Mouse (Mus musculus): ENCODE results near the gene Myd88. TPM values are rescaled to one million over a fixed set of nuclear protein-coding genes. Genes with fewer than 3 reads are reported as not detected.
"Not testable (repeated sequence)": the region's sequence is repeated elsewhere in the genome, so short reads cannot be mapped to it uniquely, and the experiment has no call there.

Gene Myd88
- polyA plus RNA-seq, 2 experiments = 5.8 to 15.0 TPM

DNA sequence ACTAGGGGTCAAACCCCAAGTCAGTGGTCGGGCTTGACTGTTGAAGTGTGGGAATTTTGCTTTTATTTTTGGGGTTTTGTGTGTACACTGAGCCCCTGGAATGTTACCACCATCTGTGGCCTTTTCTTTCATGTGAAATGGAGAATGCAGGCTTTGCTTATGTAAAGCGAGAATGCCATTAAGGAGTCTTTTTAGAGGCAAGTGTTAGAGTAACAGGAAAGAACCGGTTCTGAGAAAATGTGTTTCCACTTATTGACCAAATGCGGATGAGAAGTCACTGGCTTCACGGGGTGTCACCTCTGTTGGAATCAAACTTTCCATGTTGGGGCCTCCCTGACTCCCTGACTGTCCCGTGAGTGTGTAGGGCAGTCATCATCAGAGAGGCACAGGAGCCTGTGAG lies 34.3 kb upstream of the Myd88 start:
- TF ChIP-seq CTCF (IDR thresholded peaks at IDR 0.05; ENCODE audit: low read depth) (no peak), EP300 (IDR thresholded peaks at IDR 0.05; ENCODE audit: low read depth) (no peak)
- Histone ChIP-seq H3K27me3 (ENCODE audit: control insufficient read depth, insufficient read depth, low read length) (no peaks in the 10 kb centered on the region), H3K4me1 (replicated peaks; ENCODE audit: control insufficient read depth in 2 of 2, insufficient read depth in 2 of 2, low read length in 1 of 2) (no peaks in the 10 kb centered on the region), H3K4me2 (ENCODE audit: low read depth) (no peak overlapping the region), H3K36me3 (replicated peaks; ENCODE audit: control insufficient read depth, insufficient read depth, low read depth) (no peaks in the 10 kb centered on the region), H3K27ac (no peak overlapping the region), H3K9me3 (ENCODE audit: control insufficient read depth, low read length) (no peaks in the 10 kb centered on the region), H3K4me3 (ENCODE audit: insufficient read depth in 1 of 2, low read depth in 2 of 2, low read length in 2 of 2) (no peak overlapping the region), H3K9ac (replicated peaks) (no peak overlapping the region)
- 68% methylated on average over 6 of the region's 6 CpGs for WGBS (ENCODE audit: insufficient replicate concordance)
- no peak for ATAC-seq (ENCODE audit: insufficient read depth)
- DNase-seq (ENCODE audit: low read depth in 3 of 3, low spot score in 3 of 3) = no peak

DNA sequence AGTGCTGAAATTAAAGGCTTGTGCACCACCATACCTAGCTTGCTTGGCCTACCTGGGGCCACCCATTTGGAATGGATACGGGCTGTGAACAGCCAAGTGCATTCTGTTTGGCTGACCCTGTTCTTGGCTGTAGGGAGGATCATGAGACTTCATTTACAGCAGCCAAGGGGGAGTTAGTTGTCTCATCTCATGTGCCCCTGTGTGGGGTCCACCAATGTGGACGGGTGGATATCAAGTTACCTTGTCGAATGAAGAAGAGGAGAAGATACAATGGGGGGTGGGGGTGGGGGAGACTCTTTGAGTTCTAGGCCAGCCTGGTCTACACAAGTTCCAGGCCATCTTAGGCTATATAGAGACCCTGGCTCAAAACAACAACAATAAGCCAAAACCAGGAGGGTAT lies 33.8 kb upstream of the Myd88 start:
- no peak for ATAC-seq (ENCODE audit: insufficient read depth)
- no peak for TF ChIP-seq CTCF (IDR thresholded peaks at IDR 0.05; ENCODE audit: low read depth)
- no peak for TF ChIP-seq EP300 (IDR thresholded peaks at IDR 0.05; ENCODE audit: low read depth)
- Histone ChIP-seq H3K4me3 (ENCODE audit: insufficient read depth in 1 of 2, low read depth in 2 of 2, low read length in 2 of 2) (no peak overlapping the region), H3K27me3 (ENCODE audit: control insufficient read depth, insufficient read depth, low read length) (no peaks in the 10 kb centered on the region), H3K27ac (no peak overlapping the region), H3K4me1 (replicated peaks; ENCODE audit: control insufficient read depth in 2 of 2, insufficient read depth in 2 of 2, low read length in 1 of 2) (no peaks in the 10 kb centered on the region), H3K4me2 (ENCODE audit: low read depth) (no peak overlapping the region), H3K36me3 (replicated peaks; ENCODE audit: control insufficient read depth, insufficient read depth, low read depth) (no peaks in the 10 kb centered on the region), H3K9ac (replicated peaks) (no peak overlapping the region), H3K9me3 (ENCODE audit: control insufficient read depth, low read length) (no peaks in the 10 kb centered on the region)
- DNase-seq (ENCODE audit: low read depth in 3 of 3, low spot score in 3 of 3) = no peak
- 68% methylated on average over 3 of the region's 3 CpGs for WGBS (ENCODE audit: insufficient replicate concordance)

DNA sequence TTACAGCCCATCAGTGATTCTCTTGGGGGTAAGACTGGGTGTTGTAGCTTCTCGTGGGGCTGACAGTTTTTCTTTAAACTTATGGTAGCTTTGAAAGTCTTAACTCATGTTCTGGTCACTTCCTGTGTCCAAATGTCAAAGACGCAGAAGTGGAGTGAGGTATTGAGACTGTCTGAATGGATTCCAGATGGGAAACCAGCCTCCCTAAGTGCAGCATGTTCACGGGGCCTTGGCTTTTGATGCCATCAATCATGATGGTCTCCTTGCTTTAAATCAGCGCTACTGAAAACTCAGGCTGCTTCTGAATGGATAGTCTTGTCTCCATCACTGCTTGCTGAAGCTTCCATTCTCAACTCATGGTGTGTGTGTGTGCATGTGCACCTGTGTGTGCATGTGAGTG lies 30.0 kb upstream of the Myd88 start:
- Histone ChIP-seq H3K27ac (no peak overlapping the region), H3K9ac (replicated peaks) (no peak overlapping the region), H3K36me3 (replicated peaks; ENCODE audit: control insufficient read depth, insufficient read depth, low read depth) (no peaks in the 10 kb centered on the region), H3K4me1 (replicated peaks; ENCODE audit: control insufficient read depth in 2 of 2, insufficient read depth in 2 of 2, low read length in 1 of 2) (no peaks in the 10 kb centered on the region), H3K27me3 (ENCODE audit: control insufficient read depth, insufficient read depth, low read length) (no peaks in the 10 kb centered on the region), H3K4me3 (ENCODE audit: insufficient read depth in 1 of 2, low read depth in 2 of 2, low read length in 2 of 2) (no peak overlapping the region), H3K9me3 (ENCODE audit: control insufficient read depth, low read length) (no peaks in the 10 kb centered on the region), H3K4me2 (ENCODE audit: low read depth) (no peak overlapping the region)
- 79% methylated on average over 4 of the region's 4 CpGs for WGBS (ENCODE audit: insufficient replicate concordance)
- TF ChIP-seq EP300 (IDR thresholded peaks at IDR 0.05; ENCODE audit: low read depth) (no peak), CTCF (IDR thresholded peaks at IDR 0.05; ENCODE audit: low read depth) (no peak)
- ATAC-seq (ENCODE audit: insufficient read depth) = no peak
- no peak for DNase-seq (ENCODE audit: low read depth in 3 of 3, low spot score in 3 of 3)

- not testable (repeated sequence) for H3K4me1 ChIP-seq (replicated peaks; ENCODE audit: control insufficient read depth in 2 of 2, insufficient read depth in 2 of 2, low read length in 1 of 2); DNase-seq (ENCODE audit: low read depth in 3 of 3, low spot score in 3 of 3); H3K9ac ChIP-seq (replicated peaks); H3K4me2 ChIP-seq (ENCODE audit: low read depth); H3K27me3 ChIP-seq (ENCODE audit: control insufficient read depth, insufficient read depth, low read length); H3K9me3 ChIP-seq (ENCODE audit: control insufficient read depth, low read length); H3K36me3 ChIP-seq (replicated peaks; ENCODE audit: control insufficient read depth, insufficient read depth, low read depth); ATAC-seq (ENCODE audit: insufficient read depth); H3K4me3 ChIP-seq (ENCODE audit: insufficient read depth in 1 of 2, low read depth in 2 of 2, low read length in 2 of 2); H3K27ac ChIP-seq
- 61% methylated on average over 4 of the region's 4 CpGs for WGBS (ENCODE audit: insufficient replicate concordance)
- peak; percentile 21 for TF ChIP-seq CTCF (IDR thresholded peaks at IDR 0.05; ENCODE audit: low read depth)
Observed at GRCm38 (mm10) chr9:119370770-119371169, 29.6 kb upstream of the Myd88 start.

- Histone ChIP-seq H3K27me3 (ENCODE audit: control insufficient read depth, insufficient read depth, low read length) (no peaks in the 10 kb centered on the region), H3K4me1 (replicated peaks; ENCODE audit: control insufficient read depth in 2 of 2, insufficient read depth in 2 of 2, low read length in 1 of 2) (no peaks in the 10 kb centered on the region), H3K4me3 (ENCODE audit: insufficient read depth in 1 of 2, low read depth in 2 of 2, low read length in 2 of 2) (no peak overlapping the region), H3K36me3 (replicated peaks; ENCODE audit: control insufficient read depth, insufficient read depth, low read depth) (no peaks in the 10 kb centered on the region), H3K9me3 (ENCODE audit: control insufficient read depth, low read length) (no peaks in the 10 kb centered on the region), H3K27ac (no peak overlapping the region), H3K9ac (replicated peaks) (no peak overlapping the region), H3K4me2 (ENCODE audit: low read depth) (no peak overlapping the region)
- WGBS (ENCODE audit: insufficient replicate concordance) = 69% methylated on average over 3 of the region's 3 CpGs
- no peak for DNase-seq (ENCODE audit: low read depth in 3 of 3, low spot score in 3 of 3)
- no peak for ATAC-seq (ENCODE audit: insufficient read depth)
- TF ChIP-seq EP300 (IDR thresholded peaks at IDR 0.05; ENCODE audit: low read depth) = no peak
- TF ChIP-seq CTCF (IDR thresholded peaks at IDR 0.05; ENCODE audit: low read depth) = no peak
Observed at GRCm38 (mm10) chr9:119368367-119368766, 27.2 kb upstream of the Myd88 start.

All from liver, embryonic 14.5 days (tissue).